Mouse (Mus musculus) cerebellum, adult 2 months (tissue): ENCODE measurements at regions not wholly inside any gene's neighbourhood (a gene's known extent, or its start where the extent isn't known, plus 50 kb on each side); places are given as distances from the start of the nearest gene placed in this dataset.

Source experiments
- CTCF ChIP-seq: fragments of 200-500 bp; IDR thresholded peaks from 2 replicates; pipeline ENCODE4 v1.5.1; 2011; ENCODE audit warnings: low read depth, mild to moderate bottlenecking, control low read depth, low read length, moderate library complexity, borderline replicate concordance; ENCODE audit not compliant: insufficient read depth
- POLR2A ChIP-seq: fragments of 200-500 bp; IDR thresholded peaks from 2 replicates; pipeline ENCODE4 v1.6.1; 2011; ENCODE audit warnings: low read length, control low read depth, borderline replicate concordance; ENCODE audit not compliant: insufficient read depth

- TF ChIP-seq POLR2A: no peak
- no peak for TF ChIP-seq CTCF
Measured at GRCm38 (mm10) chr3:70160043-70160442, 152.6 kb downstream of the Otol1 start.
